Comparison of ENCODE assay signal across 12 mouse cellular contexts in the genomic region with DNA sequence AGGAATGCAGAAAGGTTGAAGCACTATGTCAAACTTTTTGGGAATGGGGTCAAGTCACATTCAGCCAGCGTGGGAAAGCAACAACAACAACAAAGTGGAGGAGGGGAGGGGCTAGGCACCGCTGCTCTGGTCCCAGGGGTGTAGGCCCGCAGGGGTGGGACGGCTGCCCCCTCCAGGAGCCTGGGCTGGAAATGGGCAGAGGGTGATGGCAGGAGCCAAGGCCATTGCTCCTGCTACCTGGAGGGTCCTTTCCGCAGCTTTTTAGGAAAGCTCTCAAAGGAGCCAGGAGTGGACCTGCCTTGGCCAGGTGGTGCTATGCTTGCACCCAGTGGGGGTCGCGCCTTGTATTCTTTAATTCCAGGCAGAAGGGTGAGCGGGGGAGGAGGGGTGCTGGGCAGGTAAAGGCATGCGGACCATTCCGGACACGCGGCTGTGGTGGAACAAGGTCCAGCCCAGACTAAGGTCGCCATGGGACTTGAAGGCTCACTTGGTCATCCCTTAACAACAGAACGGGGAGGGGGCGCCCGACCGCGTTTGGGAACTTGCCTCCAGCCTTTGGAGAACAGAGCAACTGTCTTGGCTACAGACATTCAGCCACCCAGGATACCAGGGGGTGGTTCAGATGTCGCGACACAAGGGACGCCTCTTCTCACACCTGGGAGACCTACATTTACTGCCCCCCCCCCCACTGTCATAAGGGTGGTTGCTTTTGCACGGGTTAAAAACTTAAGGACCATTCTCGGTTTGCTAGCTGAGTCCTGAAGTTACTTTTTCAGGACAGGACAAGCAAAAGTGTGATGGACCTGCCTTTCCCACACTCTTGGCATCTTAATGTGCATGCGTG. TPM values are rescaled to one million over a fixed set of nuclear protein-coding genes. Genes with fewer than 3 reads are reported as not detected.
A peak's percentile ranks its signal among the peaks of the same experiment; 100 is the strongest.
DNase-seq lines count a peak whose midpoint lies in the region; ATAC-seq and TF ChIP-seq lines count a peak whose summit lies in the region.
"Had no signal": no experiment of that assay in that cellular context is flagged by ENCODE, and none has a peak within 500 bp of the region (broad histone marks: within the 10 kb centered on the region; RNA-seq: fewer than 3 reads in every experiment).

No protein-coding gene starts in this region.

- no peak overlapping the region for H3K27ac ChIP-seq in heart, postnatal 0 days (ENCODE audit: low read depth)
- H3K27ac ChIP-seq in embryonic facial prominence, embryonic 11.5 days (replicated peaks; ENCODE audit: low read depth, low read length): no peak overlapping the region
- H3K27ac ChIP-seq in hindbrain, embryonic 14.5 days: no peak overlapping the region
- H3K27ac ChIP-seq in midbrain, postnatal 0 days (ENCODE audit: low read depth, low read length): no peak overlapping the region
- H3K27ac ChIP-seq in gastrocnemius, adult 2 months: no peak overlapping the region

- peaks cover 43% of the 10 kb centered on the region for H3K27me3 ChIP-seq in heart, postnatal 0 days (ENCODE audit: control insufficient read depth, insufficient read depth, low read length)
- peaks cover 32% of the 10 kb centered on the region for H3K27me3 ChIP-seq in embryonic facial prominence, embryonic 11.5 days (ENCODE audit: control insufficient read depth, insufficient read depth, low read length)
- peaks cover 43% of the 10 kb centered on the region for H3K27me3 ChIP-seq in hindbrain, embryonic 14.5 days (ENCODE audit: control insufficient read depth, insufficient read depth, low read length)
- peaks cover 41% of the 10 kb centered on the region for H3K27me3 ChIP-seq in midbrain, postnatal 0 days (ENCODE audit: insufficient read depth, low read length)
- H3K27me3 ChIP-seq: CH12.LX had no signal

- no peak for TF ChIP-seq EP300 in heart, postnatal 0 days (IDR thresholded peaks at IDR 0.05; ENCODE audit: low read depth)

- no peak for TF ChIP-seq CTCF in heart, postnatal 0 days (IDR thresholded peaks at IDR 0.05; ENCODE audit: low read depth)
- TF ChIP-seq CTCF in midbrain, postnatal 0 days (IDR thresholded peaks at IDR 0.05): no peak
- no peak for TF ChIP-seq CTCF in gastrocnemius, adult 2 months (IDR thresholded peaks at IDR 0.05)

- H3K9me3 ChIP-seq in heart, postnatal 0 days (replicated peaks; ENCODE audit: control insufficient read depth, low read length): no peaks in the 10 kb centered on the region
- no peaks in the 10 kb centered on the region for H3K9me3 ChIP-seq in embryonic facial prominence, embryonic 11.5 days (replicated peaks; ENCODE audit: control insufficient read depth, low read length)
- no peaks in the 10 kb centered on the region for H3K9me3 ChIP-seq in hindbrain, embryonic 14.5 days (ENCODE audit: control insufficient read depth, low read length)
- no peaks in the 10 kb centered on the region for H3K9me3 ChIP-seq in midbrain, postnatal 0 days (ENCODE audit: low read length)

- peak overlapping the region; percentile 44; the same call in 1 of the 2 replicates for H3K4me3 ChIP-seq in heart, postnatal 0 days (ENCODE audit: low read depth, low read length)
- no peak overlapping the region for H3K4me3 ChIP-seq in embryonic facial prominence, embryonic 11.5 days (ENCODE audit: low read depth, low read length)
- peak overlapping the region; percentile 25 for H3K4me3 ChIP-seq in hindbrain, embryonic 14.5 days (replicated peaks; ENCODE audit: low read length)
- H3K4me3 ChIP-seq in midbrain, postnatal 0 days (ENCODE audit: low read depth, low read length): peak overlapping the region; percentile 30
- no peak overlapping the region for H3K4me3 ChIP-seq in gastrocnemius, adult 2 months

- no peaks in the 10 kb centered on the region for H3K36me3 ChIP-seq in heart, postnatal 0 days (replicated peaks; ENCODE audit: control insufficient read depth, insufficient read depth, low read length)
- H3K36me3 ChIP-seq in embryonic facial prominence, embryonic 11.5 days (replicated peaks; ENCODE audit: control insufficient read depth, insufficient read depth, low read depth, low read length): no peaks in the 10 kb centered on the region
- H3K36me3 ChIP-seq in hindbrain, embryonic 14.5 days (replicated peaks; ENCODE audit: control insufficient read depth, insufficient read depth): no peaks in the 10 kb centered on the region
- no peaks in the 10 kb centered on the region for H3K36me3 ChIP-seq in midbrain, postnatal 0 days (ENCODE audit: insufficient read depth, low read length)

- whole genome bisulfite sequencing in heart, postnatal 0 days: 2% methylated on average over 24 of the region's 24 CpGs
- 1% methylated on average over 23 of the region's 24 CpGs for WGBS in embryonic facial prominence, embryonic 11.5 days
- WGBS in hindbrain, embryonic 14.5 days: under 1% methylated on average over 24 of the region's 24 CpGs
- 1% methylated on average over 23 of the region's 24 CpGs for WGBS in midbrain, postnatal 0 days

- H3K9ac ChIP-seq in heart, postnatal 0 days (replicated peaks; ENCODE audit: low read depth, low read length): no peak overlapping the region
- no peak overlapping the region for H3K9ac ChIP-seq in embryonic facial prominence, embryonic 11.5 days (replicated peaks; ENCODE audit: low read length)
- no peak overlapping the region for H3K9ac ChIP-seq in hindbrain, embryonic 14.5 days
- no peak overlapping the region for H3K9ac ChIP-seq in midbrain, postnatal 0 days (replicated peaks; ENCODE audit: low read length, poor library complexity, severe bottlenecking)

- H3K4me2 ChIP-seq in heart, postnatal 0 days (ENCODE audit: low read depth, low read length): peak overlapping the region; percentile 38; the same call in 1 of the 2 replicates
- H3K4me2 ChIP-seq in embryonic facial prominence, embryonic 11.5 days (ENCODE audit: low read depth, low read length): peak overlapping the region; percentile 23
- H3K4me2 ChIP-seq in hindbrain, embryonic 14.5 days (replicated peaks): peak overlapping the region; percentile 64
- peak overlapping the region; percentile 75 for H3K4me2 ChIP-seq in midbrain, postnatal 0 days (ENCODE audit: low read depth, low read length, poor library complexity, severe bottlenecking)

- intact Hi-C loops in gastrocnemius, adult 2 months (cut with DNase I): no loop called here

- no peak for DNase-seq in heart, postnatal 0 days (ENCODE audit: low spot score)
- DNase-seq in heart, adult 8-10 months (ENCODE audit: low spot score): no peak
- no peak for DNase-seq in embryonic facial prominence, embryonic 11.5 days (ENCODE audit: low spot score)
- no peak for DNase-seq in hindbrain, embryonic 14.5 days (ENCODE audit: low spot score)
- no peak for DNase-seq in midbrain, postnatal 0 days (ENCODE audit: low spot score)
- DNase-seq in gastrocnemius, adult 2 months: no peak
- DNase-seq in urinary bladder, postnatal 4 days (ENCODE audit: low spot score in 2 of 2): no peak
- DNase-seq in lung, postnatal 25 days (ENCODE audit: low spot score): no peak
- DNase-seq: adrenal gland, postnatal 10 days had no signal

- peaks cover 7% of the 10 kb centered on the region; the same call in 1 of the 2 replicates for H3K4me1 ChIP-seq in heart, postnatal 0 days (ENCODE audit: control insufficient read depth, insufficient read depth)
- no peaks in the 10 kb centered on the region for H3K4me1 ChIP-seq in embryonic facial prominence, embryonic 11.5 days (ENCODE audit: control insufficient read depth, insufficient read depth, low read length)
- peaks cover 7% of the 10 kb centered on the region; the same call in 1 of the 2 replicates for H3K4me1 ChIP-seq in hindbrain, embryonic 14.5 days (replicated peaks; ENCODE audit: control insufficient read depth, insufficient read depth, low read length)
- H3K4me1 ChIP-seq in midbrain, postnatal 0 days (ENCODE audit: insufficient read depth, low read length): no peaks in the 10 kb centered on the region

- no peak for ATAC-seq in heart, postnatal 0 days (ENCODE audit: insufficient read depth, low read depth)
- ATAC-seq in embryonic facial prominence, embryonic 11.5 days (replicated peaks; ENCODE audit: insufficient number of reproducible peaks, low FRiP score, low TSS enrichment, low read depth): no peak
- no peak for ATAC-seq in hindbrain, embryonic 14.5 days (ENCODE audit: low FRiP score)
- ATAC-seq in midbrain, postnatal 0 days (ENCODE audit: low FRiP score): peak; percentile 13; the same call in 1 of the 2 replicates

RNA-seq across cellular contexts. Expression of a gene that starts 22.4 kb away (rescaled TPM):
- total RNA-seq in heart, postnatal 0 days (2014; rRNA removed; ENCODE audit: low replicate concordance): not detected in 2 replicates
- not detected in 2 replicates for polyA plus RNA-seq in heart, postnatal 0 days (2015; fragmentation: Nextera tagmentation; extraction: Ambion mirVana)
- not detected for total RNA-seq in heart, adult 8-10 months (2022)
- not detected in 2 replicates for polyA plus RNA-seq in embryonic facial prominence, embryonic 11.5 days (2014; fragmentation: Nextera tagmentation; extraction: Ambion mirVana)
- polyA plus RNA-seq in hindbrain, embryonic 14.5 days (2014; fragmentation: Nextera tagmentation; extraction: Ambion mirVana): not detected in 2 replicates
- not detected in 2 replicates for total RNA-seq in midbrain, postnatal 0 days (2014; rRNA removed)
- polyA plus RNA-seq in midbrain, postnatal 0 days (2015; fragmentation: Nextera tagmentation; extraction: Ambion mirVana): not detected in 2 replicates
- not detected for total RNA-seq in gastrocnemius, adult 2 months (2021)
- total RNA-seq: adrenal gland, postnatal 10 days; CH12.LX; left cerebral cortex, postnatal 10 days; monocyte, adult 5-6 weeks had no signal

RNA-seq across cellular contexts. Expression of a gene that starts 34.0 kb away (rescaled TPM):
- not detected in 2 replicates for total RNA-seq in heart, postnatal 0 days (2014; rRNA removed; ENCODE audit: low replicate concordance)
- polyA plus RNA-seq in heart, postnatal 0 days (2015; fragmentation: Nextera tagmentation; extraction: Ambion mirVana): not detected in 2 replicates
- not detected for total RNA-seq in heart, adult 8-10 months (2022)
- not detected in 2 replicates for polyA plus RNA-seq in embryonic facial prominence, embryonic 11.5 days (2014; fragmentation: Nextera tagmentation; extraction: Ambion mirVana)
- not detected in 2 replicates for polyA plus RNA-seq in hindbrain, embryonic 14.5 days (2014; fragmentation: Nextera tagmentation; extraction: Ambion mirVana)
- total RNA-seq in midbrain, postnatal 0 days (2014; rRNA removed): not detected in 2 replicates
- not detected in 2 replicates for polyA plus RNA-seq in midbrain, postnatal 0 days (2015; fragmentation: Nextera tagmentation; extraction: Ambion mirVana)
- not detected for total RNA-seq in gastrocnemius, adult 2 months (2021)
- total RNA-seq: adrenal gland, postnatal 10 days; CH12.LX; left cerebral cortex, postnatal 10 days; monocyte, adult 5-6 weeks had no signal

RNA-seq across cellular contexts. Expression of a gene that starts 44.1 kb away (rescaled TPM):
- not detected in 2 replicates for total RNA-seq in heart, postnatal 0 days (2014; rRNA removed; ENCODE audit: low replicate concordance)
- not detected in 2 replicates for polyA plus RNA-seq in heart, postnatal 0 days (2015; fragmentation: Nextera tagmentation; extraction: Ambion mirVana)
- total RNA-seq in heart, adult 8-10 months (2022): not detected
- not detected in 2 replicates for polyA plus RNA-seq in embryonic facial prominence, embryonic 11.5 days (2014; fragmentation: Nextera tagmentation; extraction: Ambion mirVana)
- polyA plus RNA-seq in hindbrain, embryonic 14.5 days (2014; fragmentation: Nextera tagmentation; extraction: Ambion mirVana): not detected in 2 replicates
- total RNA-seq in midbrain, postnatal 0 days (2014; rRNA removed): not detected in 2 replicates
- not detected in 2 replicates for polyA plus RNA-seq in midbrain, postnatal 0 days (2015; fragmentation: Nextera tagmentation; extraction: Ambion mirVana)
- total RNA-seq in gastrocnemius, adult 2 months (2021): not detected
- total RNA-seq: adrenal gland, postnatal 10 days; CH12.LX; left cerebral cortex, postnatal 10 days; monocyte, adult 5-6 weeks had no signal

Comparison
In these comparisons a context has a peak if more than half of its experiments do, and no peak if none do; other contexts are left out.
1. H3K4me2 ChIP-seq: peak in every context shown above with its lines; median percentile 75 in midbrain, postnatal 0 days; 64 in hindbrain, embryonic 14.5 days; 38 in heart, postnatal 0 days; 23 in embryonic facial prominence, embryonic 11.5 days.
2. H3K4me3 ChIP-seq: peak in heart, postnatal 0 days (single experiment), hindbrain, embryonic 14.5 days (single experiment) and midbrain, postnatal 0 days (single experiment); none in embryonic facial prominence, embryonic 11.5 days (single experiment) and gastrocnemius, adult 2 months (single experiment).